Mouse (Mus musculus) kidney, adult 8-10 months (tissue): ENCODE measurements around the gene Ascc3.

Experiments
- DNase-seq, 2 experiments: peaks; one replicate each; pipeline ENCODE4 v3.0.0; 2022

Gene Ascc3

DNA sequence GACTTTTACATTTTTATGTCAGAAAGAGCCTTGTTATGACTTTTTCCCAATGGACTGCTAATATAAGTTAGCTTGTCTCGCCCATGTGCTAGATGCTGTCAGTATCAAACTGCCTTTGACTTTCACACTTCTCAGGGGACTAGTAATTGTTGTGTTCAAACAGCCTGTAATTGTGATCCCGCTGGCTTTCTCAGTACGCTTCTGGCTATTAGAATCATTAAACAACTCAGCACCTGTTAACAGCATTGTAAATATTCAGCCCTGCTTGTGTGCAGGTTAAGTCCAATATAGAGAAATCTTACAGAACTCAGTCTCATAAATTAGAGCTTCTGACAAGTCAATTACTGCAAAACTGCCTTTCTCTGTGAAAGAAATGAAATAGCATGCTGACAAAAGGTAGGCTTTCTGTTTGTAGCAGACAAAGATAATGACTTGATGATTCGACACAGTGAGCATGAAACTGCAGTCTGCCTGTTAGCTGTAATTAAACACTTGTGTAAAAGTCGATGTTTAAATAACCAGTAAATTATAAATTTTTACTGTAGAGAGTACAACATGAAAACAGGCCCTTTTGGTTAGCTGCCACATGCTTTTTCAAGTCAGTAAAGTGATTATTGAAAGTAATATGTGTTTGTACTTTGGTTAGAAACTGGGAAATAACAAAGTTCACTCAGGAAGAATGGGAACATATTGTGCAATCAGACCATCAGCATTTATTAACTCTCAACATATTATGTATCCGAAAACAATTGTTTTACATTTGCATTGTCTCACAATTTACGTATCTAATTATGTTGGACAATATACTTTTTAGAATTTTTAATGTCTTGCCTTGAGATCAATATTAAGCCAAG is 171.2 kb downstream of the Ascc3 start:
- DNase-seq, result peak; percentile 5 to 11

DNA sequence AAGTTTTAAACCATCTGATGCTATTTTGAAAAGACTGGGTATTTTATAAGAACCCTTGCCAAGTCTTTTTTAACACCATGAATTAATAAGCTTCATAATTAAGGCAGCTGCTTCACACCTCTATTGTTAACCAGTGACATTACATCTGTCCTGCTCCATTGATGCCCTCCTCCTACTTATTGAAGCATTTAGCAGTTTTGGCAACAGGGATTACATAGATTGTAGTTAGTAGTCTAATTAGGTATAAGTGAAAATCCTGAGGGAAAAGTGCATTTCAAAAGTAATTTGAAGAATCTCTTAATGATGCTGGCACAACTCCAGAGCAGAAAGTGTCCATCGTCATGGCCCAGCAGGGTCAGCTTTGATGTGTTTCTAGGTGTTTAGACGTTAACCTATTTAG is 180.3 kb downstream of the Ascc3 start:
- no peak for DNase-seq

DNA sequence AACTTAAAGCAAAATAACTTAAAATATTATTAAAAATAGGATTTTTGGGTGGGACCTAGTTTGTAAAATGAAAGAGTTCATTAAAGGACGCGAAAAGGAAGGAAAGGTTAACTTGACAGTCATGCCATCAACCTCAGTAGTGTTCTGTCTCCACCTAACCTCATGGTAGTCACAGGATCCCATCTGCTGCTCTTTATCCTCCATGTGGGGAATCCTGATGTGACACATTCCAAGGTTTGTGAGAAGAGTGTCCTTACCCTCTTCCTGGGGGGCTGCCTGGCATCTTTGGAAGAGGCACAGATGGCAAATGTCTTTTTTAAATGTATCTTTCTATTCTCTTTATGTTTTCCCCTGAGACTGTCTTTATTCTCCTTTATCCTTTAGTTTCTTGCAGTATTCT is 181.4 kb downstream of the Ascc3 start:
- no peak for DNase-seq

DNA sequence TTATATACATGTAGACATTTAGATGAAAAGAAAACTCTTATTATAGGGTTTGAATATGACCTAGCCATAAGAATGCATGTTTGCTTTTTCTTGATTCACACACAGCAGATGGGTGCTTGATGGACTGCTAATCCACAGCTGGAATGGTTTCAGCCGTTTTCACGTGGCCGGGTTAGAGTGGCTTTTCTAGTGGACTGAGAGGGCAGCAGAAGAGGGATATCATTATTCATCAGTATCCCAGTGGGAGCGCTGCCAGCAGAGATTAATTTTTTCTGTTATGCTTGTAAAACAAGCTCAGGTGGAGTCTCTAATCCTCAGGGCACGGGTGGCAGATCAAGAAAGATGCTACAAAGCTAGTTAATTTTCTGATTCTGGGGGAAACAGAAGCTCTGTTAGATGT is 200.4 kb downstream of the Ascc3 start:
- no peak for DNase-seq

DNA sequence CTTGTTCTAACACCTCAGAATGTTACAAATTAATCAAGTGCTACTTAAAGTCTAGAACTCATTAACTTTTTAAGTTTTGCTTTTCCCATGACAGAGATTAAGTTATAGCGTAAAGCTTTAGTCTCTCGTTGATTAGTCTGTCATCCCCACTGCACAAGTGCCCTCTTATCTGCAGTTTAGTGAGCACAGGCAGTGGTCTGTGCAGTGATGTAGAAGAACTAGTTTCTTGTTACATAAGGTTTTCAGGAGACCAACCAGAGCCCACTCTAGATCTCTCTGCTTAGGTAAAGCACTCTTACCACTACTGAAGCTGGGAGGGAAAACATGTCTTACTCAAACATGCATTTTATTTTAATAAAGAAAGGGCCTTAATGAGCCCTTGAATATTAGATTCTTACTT is 209.1 kb downstream of the Ascc3 start:
- DNase-seq, result peak; percentile 4 to 21

DNA sequence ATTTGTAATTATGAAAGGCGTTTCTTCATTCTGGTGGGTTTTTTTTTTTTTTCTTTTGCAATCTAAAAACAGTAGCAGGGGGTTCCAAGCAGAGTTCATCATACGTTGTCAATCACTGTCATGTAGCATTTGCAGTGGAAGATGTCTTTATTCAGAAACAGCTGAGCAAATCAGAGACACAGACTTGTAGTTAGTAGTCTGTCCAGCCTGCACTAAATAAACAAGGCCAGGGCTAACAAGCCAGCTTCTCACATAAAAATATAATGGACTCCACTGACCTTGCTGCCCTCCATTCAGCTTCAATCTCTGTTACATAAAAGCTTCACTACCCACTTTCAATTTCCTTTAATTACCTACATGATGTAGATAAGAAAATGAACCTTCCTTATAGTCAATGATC is 209.9 kb downstream of the Ascc3 start:
- DNase-seq, result peak in 1 of 2 experiments; percentile 18

DNA sequence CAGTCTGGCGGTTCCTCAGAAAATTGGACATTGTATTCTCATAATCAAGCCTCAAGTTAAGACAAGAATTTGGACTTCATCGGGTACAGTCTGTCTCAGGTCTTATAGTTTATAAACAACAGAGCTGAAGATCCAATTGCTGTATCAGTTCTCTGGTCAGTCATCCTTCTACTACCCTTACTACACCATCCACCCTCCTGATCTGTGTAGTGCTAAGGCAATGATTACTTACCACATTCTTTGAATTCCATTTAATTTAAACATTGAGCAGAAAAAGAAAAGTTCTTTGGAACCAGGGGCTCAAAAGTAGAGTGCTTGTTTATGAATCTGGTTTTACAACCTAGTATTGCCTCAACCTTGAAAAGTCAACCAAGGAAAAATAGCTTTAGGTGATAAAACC is 213.7 kb downstream of the Ascc3 start:
- DNase-seq, result peak in 1 of 2 experiments; percentile 4

DNA sequence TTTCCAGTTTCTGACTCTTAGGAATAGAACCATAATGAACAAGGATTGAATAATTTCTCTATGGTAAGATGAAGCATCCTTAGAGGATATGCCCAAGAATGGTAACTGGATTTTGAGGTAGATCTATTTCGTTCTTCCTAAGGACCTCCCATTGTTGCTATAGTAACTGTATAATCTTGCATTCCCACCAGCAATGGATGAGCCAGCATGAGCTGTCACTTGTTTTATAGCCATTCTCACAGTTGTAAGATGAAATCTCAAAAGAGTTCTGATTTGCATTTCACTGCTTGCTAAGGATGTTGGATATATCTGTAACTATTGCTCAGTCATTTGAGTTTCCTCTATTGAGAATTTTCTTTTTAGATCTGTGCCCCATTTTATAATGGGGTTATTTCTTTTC is 229.9 kb downstream of the Ascc3 start:
- DNase-seq, result no peak

DNA sequence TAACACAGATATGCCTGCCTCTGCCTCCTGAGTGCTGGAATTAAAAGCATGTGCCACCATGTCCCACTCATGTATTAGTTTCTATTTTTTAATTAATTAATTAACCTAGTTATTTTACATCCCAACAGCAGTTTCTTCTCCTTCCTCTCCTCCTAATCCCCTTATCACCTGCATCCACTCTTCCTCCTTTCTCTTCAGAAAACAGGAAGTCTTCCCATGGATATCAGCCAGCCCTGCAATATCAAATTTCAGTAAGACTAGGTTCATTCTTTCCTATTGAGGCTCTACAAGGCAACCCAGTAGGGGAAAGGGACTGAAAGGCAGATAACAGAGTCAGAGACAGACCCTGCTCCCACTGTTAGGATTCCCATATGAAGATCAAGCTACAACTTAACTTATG is 234.4 kb downstream of the Ascc3 start:
- no peak for DNase-seq

DNA sequence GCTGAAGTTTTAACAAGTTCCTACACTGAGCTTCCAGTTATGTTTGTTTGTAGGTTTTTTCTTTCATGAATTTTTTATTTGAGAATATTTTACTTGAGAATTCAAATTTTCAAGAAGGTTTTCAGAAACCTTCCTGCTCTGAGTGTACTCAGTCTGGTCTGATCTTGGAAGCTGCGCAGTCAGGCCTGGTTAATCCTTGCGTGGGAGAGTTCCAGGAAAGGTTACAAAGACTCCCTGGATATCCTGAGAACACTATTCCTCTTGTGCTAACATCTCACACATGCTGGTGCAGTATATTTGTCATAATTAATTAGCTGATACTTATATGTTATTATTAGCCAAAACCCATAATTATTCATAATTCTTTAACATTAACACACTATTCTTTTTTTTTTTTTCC is 242.1 kb downstream of the Ascc3 start:
- DNase-seq, result no peak

DNA sequence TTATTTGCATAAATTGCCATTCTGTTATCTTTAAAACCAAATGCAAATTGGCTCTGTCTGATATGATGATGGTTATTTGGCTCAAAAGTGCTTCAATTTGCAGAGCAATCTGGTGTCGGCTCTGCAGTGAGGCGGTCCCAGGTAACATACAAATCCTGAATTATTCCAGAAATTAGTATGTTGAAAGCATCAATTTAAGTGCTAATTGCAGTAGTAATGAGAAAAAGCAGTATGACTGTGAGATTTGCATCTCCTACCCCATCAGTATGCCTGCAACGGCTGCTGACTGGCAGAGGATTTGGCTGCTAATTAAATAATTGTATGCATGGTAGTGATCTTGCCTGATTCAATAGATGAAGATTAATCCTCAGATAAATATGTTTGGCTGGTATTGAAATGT is 250.9 kb downstream of the Ascc3 start:
- DNase-seq, result no peak

DNA sequence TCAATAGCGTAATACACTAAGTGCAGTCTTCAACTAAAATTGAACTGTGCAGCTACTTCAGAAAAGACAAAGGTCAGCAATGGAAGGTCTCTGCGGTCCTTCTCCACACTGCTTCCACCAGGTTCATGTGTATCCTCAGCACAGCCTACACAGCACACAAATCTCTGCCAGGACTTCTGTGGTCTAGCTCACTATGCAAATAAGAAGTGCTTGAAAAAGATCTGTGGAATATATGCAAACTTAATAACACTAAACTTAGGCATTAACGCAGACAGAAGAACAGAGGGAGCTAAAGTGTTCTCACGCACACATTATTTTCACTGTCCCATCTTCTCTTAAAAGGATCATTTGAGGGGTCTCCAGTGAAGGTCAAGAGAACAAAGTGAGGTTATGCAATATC is 275.7 kb downstream of the Ascc3 start:
- peak in 1 of 2 experiments; percentile 17 for DNase-seq

DNA sequence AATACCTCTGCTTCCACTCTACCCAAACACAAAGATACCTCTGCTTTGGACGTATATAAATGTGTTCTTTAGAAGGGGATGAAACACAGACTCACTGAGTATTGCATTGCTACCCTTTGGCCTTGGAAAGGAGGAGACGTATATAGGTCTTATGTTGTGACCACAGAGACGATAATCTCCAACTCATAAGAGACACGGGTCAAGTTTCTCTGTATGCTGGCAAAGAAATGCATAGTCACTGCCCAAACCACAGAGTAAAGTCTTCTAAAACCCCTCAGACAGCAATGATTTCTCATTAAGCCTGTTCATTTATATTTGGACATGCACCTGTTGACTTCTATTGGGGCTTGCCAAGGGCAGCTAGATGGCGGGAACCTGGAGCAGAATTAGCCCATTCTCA is 284.5 kb downstream of the Ascc3 start:
- DNase-seq, result no peak

DNA sequence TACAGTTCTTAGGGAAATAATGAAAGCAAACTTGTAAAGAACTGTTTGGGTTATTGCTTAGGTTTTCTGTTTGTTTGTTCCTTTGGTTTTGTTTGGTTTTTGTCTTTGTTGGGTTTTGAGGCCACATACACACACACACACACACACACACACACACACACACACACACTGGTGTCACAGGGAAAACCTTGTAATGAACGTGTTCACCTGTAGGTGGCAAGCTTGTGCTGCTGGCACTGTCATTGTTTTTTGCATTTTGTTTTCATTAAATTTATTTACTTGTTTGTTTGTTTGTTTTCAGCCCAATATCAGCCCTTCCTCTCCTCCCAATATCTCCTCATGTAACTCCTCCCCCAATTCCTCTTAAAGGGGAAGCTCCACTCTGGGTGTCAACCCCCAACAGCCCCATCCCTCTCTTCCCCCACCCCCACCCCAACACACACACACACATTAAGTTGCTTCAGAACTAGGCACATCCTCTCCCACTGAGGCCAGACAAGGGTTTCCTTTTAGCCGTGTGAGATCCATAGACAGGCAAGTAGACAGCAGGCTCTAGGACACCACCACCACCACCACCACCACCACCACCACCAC is 289.1 kb downstream of the Ascc3 start:
- DNase-seq, result peak in 1 of 2 experiments; percentile 36

DNA sequence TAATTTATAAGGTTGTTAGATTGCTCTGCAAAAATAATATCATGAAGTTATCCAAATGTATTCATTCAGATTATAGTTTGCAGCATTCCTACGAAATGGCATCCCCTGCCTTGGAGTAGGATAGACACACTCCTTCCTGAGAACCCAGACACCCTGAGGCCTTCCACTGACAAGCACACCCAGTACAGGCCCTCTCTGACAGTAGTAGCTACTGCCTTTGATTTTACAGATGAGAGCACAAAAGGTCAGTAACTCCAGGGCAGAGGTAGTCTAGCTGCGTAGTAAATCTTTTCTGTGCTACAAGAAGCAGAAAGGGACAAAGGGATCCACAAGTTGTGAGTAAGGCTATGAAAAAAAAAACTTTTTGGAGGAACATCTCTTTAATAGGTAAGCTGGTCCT is 289.9 kb downstream of the Ascc3 start:
- DNase-seq, result no peak

DNA sequence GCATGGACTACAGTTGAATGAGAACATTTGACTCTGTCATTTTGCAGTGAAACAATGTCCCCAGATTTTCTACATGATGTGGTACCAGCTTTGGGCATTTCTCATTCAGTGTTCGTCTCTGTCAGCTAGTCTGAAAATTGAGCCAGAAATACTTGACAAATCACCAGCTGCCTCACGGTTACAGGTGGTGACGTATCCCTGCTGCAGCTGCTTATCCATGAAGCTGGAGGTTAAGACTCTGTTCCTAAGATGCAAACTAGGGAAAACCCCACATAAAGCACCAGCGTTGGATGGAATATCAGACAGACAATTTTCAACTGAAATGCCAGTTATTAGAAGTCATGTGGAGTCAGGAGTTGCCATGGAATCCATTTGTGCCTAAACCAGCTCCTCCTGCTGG is 293.8 kb downstream of the Ascc3 start:
- no peak for DNase-seq

DNA sequence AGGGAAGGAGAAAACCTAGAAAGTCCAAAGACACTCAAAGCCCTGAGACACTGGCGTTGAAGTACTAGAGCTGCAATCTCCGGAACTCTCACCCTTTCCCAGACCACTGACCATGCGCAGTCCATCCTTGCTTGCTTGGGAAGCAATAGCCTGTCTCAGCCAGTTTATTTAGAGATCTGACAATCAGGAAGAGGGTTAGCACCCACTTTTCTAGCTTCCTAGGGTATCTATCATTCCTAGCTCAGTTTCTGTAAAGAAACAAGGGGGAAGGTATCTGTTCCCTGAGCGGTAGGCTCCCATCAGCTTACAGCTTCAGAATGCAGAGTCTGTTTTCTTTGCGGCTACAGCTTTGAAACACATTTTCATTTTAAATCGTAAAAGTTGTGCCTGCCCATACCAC is 298.2 kb downstream of the Ascc3 start:
- DNase-seq, result no peak

DNA sequence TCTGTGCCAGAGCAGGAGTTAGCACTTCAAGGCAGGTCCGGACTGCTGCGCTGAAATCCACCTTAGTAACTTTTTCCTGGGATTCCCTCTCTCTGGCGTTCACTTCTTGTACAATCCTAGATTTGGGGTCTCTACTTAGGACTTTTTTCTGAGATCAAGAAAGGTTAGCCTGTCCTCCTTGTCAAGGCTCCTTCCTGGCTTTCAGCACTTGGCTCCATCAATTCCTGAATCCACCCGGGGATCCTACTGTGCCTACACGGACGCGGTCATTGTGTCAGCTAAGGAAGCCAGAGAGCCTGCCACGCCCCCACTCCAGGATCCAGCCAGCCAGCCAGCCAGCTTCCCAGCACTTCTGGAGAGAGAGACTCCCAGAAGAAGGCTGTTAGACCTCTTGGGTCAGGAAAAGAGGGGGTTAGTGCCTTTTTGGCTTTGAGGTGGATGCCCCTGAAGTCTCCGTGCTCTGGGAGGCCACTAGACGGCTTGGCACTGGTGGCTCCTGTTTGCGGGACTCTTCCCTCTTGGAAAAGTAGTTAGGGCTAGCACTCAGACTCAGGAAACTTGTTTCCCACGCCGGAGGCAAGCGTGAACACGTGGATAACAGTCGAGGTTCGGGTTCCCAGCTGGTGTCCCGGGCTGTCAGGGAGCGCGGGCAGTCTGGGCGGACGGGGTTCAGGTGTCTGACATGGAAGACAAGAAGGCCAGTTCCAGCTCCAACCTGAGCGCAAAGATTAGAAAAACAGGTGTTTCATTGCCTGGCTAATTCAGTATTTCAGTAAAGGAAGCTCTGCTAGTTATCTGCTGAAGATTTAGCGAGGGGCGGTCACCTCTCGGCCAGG is 299.6 kb downstream of the Ascc3 start:
- DNase-seq, result no peak

DNA sequence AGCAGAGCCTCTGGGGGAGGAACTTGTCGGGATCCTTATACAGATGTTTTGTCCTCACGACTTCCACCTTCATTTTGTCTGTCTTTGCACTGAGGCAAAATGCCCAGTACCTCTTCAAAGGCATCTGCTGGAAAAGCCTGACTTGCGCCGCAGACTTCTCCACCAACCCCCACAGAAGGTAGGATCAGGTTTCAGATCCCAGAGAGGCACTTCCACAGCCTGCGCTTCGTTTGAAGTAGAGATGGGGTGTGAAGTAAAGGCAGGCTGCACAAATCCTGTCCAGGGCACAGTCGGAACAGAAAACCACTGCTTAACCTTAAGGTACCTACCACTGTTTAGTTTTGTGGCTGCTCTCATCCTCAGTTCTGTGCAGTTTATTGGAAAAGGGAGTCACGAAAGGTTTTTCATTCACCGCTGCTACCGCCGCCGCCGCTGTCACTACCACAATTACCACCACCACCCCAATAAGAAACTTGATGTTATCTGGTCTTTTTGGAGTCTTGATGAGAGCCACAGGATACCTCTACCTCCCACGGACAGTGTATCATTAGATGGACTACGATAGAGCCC is 300.4 kb downstream of the Ascc3 start:
- no peak for DNase-seq

DNA sequence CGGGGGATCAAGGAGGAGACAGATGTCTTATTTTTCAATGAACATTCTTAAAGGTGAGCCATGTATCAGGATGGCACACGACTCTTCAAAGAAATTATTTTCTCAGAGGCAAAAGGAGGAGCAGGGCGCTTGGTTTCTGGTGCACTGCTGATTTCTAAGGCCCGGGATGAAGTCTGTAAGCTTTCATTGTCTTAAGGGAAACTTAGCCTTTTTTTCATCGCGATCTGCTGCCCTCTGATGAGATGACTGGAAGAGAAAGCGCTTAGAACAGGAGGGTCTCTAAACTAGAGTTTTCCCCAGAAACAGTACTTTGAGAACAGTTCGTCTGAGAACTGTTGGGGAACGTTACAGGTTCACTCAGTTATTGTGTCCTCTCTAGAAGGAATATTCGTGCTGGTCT is 301.1 kb downstream of the Ascc3 start:
- DNase-seq, result no peak

DNA sequence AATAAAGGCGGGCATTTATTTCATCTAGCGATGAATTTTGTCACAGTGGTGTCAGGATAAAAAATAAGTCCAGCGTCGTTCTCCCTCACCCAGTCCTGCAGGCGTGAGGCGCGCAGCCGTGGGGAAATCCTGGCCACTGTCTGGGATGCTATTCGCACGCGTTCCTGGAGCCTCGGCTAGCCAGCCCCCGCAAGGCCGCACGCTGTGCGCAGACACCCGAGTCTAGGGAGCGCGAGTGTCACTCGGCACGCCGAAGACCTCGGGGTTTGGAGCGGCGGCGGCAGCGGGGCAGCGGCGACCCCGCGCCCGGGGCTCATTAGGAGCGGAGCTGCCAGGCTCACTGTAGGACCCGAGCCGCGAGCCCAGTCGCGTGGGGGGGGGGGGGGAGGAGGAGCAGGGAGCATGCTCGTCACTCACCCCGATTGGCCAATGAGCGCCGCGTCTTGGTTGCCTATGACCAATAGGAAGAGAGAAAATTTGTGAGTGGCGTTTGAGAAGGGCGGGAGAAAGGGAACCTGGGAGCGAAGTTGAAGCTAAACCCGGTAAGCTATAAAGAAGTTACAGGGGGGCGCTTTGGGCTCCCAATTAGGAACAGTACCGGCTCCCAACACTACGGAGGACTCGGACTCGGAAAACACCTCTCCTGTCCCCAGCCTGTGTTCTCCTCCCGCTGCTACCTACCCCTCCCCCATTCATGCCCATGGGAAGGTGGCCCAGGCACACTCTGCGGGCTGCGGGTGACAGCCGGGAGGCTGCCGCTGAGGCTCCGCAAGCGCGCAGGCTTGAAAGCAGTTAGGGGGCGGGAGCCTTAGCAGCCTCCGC is 301.9 kb downstream of the Ascc3 start, which contains the start of gene Sim1:
Gene Sim1 (plus strand): TSS at position 585 of the 822 bp plus-strand sequence.
- peak; percentile 81 to 91 for DNase-seq

DNA sequence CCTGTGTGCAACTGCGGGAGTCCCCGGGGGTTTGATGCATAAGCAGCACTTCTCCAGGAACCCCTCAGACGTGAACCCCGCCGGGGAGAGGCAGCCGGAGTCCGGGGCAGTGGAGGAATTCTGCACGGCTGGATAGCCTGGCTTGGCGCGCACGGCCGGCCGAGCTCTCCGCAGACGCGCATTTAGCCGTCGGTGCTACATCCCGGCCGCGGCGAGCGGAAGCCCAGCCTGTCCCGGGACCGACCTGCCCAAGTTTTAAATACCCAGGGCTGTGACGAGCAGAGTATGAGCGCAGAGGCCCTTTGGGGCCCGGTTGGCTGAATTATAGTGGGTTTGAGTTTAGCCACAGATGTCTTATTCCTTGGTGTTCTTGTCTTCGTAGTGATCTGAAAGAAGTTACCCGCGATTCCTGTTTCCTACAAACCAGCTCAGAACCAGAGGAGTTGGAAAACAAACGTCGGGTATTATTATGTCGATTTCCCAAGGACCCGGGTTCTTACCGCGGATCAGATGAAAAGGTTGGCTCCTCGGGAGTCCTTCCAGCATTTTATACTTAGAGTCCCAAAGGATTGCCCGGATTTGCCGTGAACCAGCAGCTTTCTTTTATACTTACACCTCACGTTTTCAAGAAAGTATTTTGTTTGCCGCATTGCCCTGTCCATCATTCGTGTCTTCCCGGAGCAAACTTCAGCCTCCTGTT is 302.8 kb downstream of the Ascc3 start:
- DNase-seq, result no peak
